Mouse (Mus musculus): ENCODE measurements around the gene Abcd2.
A peak's percentile ranks its signal among the peaks of the same experiment; 100 is the strongest.

Abcd2 gene

DNA sequence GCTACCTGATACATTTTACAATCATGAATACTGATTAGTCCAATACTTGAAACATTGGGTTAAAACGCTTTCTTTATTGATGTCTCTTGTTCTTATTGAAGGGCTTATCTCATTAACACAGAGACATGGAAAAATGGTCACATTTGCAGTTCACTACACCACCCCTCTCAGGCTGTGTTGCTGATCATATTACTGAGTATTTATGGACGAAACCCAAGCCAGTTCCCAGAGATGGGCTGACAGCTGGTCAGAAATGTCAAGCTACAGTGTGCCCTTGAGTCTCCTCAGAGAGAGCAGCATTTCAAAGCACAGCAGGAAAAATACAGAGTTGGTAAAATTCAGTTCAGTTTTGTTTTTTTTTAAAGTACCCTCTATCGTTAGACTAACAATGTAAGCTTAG is 38.3 kb downstream of the Abcd2 start:
- no peak for DNase-seq

DNA sequence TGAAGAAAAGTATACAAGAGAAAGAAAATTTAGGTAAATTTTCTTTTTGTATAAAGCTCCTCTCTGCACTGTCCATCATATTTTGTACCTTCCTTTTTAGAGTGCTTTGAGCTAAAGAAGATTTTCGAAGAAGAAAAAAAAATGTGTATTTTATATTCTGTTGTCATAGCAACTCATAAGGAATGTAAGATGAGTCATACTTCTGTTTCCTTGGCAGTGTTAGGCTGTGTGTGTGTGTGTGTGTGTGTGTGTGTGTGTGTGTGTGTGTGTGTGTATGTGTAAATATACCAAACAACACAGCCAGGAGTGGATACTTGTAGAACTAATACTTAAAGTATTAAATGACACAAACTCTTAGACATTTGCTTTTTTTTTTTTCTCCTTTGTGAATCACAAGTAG is 39.0 kb downstream of the Abcd2 start:
- no peak for DNase-seq

DNA sequence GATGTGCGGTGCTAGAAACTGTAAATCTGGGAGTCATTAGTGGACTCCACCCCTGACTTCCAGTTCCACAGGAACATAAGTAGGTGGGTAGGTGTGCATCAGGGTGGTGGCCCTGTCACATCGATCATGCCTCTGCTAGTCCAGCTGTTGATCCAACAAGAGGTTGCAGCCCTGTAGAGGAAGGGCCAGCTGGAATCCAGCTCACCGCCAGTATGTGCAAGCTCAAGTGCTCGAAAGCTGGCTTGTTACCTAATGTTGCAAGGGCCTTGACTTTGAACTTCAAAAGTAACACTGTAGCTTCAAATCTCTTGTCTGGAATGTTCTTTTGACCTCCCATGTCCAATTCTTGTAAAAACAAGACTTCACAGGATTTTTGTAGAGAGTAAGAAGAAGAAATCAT is 67.0 kb downstream of the Abcd2 start:
- no peak for DNase-seq

DNA sequence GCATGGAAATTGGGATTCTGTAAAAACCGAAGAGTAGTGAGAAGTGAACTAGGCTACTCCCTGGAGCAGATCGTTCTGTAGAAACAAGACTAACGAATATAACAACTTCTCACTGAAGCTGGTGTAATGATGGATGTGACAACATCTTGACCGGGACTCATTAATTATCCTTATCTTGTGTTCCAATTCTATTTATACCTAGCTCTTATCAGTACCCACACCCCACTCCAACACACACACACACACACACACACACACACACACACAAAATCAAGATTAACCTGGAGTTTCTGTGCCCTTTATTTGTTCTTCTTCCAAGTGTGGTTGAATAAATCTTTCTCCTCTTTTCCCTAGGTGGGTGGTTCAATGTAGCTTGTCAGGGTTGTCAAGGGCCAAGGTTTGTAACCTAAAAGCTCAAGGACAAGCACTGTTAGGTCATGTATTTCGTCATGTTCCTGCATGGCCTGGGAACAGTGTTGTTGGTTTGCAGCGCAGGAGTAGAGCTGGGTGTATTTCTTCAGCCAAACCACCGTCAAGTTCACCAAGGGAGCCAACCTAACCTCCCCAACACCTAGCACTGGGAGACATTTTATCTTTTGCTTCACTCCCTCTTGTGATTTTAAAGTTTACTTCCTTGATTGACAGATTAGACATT is 78.9 kb downstream of the Abcd2 start:
- DNase-seq, result no peak

DNA sequence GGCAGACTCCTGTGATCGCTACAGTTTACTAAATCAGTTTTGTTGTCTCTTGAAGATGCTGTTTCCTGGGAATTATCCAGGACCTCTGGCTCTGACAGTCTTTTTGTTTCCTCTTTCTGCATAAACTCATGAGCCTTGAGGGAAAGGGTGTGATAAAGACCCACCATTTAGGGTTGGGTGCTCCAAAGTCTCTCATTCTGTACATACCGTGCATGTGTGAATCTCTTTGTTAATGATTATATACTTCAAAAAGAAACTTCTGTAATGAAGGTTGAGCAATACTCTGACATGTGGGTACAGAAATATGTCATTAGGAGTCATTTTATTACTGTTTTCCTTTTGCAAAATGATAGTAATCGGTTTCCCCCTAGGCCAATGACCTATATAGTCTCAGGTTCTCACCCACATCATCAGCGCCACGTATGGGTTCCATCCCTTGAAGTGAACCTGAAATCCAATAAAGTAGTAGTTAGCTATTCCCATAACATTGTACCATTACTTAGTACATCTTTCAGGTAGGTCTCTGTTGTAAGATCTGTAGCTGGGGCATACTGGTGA is 83.4 kb downstream of the Abcd2 start:
- DNase-seq, result no peak

DNA sequence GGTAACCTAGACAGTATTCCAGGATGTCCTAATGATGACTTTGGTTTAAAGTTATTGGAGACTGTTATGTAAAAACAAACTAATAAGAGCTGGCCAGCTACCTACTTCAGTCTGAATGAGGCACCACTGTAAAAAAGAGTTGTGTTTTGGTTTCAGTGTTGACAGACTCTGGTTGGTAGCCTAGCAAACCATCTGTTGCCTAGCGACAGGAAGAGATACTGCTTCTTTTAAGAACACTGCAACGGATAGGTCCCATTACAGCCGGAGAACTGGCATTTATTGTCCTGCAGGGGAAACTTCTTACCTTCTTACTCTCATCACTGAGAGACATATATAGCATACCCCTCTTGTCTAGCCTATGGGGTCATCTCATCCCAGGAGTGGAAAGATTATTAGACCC is 86.7 kb downstream of the Abcd2 start:
- no peak for DNase-seq

DNA sequence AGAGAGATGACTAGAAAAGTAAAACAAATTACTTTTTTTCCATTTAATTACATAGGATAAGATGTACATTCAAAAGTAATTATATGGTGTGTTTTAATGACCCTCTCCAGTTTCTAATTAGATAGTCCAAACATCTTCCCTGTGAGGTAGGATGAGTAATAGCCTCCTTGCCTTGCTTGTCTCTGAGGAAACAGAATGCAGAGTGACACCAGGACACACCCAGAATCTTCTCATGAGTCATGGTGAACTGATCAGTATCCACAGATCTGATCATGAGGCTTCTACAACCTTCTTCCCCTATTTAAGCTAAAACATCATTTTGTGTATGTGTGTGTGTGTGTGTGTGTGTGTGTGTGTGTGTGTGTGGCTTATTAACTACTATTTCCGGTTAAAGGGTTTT is 87.3 kb downstream of the Abcd2 start:
- no peak for DNase-seq

DNA sequence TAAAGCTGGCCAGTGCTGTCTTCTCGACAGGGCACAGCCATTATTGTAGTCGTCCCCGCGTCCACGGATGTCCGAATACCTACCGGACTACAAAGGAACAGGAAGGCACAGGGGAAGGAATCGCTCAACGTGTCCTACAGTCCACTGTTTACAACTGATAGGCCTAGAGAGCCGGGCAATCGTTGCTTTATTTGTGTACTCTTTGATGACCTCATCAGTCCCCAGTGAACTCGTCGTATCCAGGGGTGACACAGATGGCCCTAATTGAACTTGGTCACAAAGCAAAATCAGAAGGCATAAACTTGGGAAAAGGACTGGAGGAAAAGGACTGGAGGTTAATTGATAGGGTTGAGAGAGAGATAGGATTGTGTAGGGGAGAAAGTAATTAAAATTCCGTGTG is 87.8 kb downstream of the Abcd2 start:
- DNase-seq, result no peak

DNA sequence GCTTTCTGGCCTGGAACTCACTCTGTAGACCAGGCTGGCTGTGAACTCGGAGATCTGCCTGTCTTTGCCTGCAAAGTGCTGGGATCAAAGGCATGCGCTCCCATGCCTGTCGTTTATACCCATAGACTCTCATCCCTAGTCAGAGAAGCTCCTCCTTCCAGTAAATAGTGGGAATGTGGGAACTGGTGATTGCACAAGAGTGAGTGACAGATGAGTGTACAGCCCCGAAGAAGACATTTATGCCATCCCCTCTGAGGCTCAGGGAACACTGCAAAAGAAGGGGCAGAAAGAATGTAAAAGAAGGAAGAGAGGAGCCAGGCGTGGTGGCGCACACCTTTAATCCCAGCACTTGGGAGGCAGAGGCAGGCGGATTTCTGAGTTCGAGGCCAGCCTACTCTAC is 88.3 kb downstream of the Abcd2 start:
- no peak for DNase-seq

DNA sequence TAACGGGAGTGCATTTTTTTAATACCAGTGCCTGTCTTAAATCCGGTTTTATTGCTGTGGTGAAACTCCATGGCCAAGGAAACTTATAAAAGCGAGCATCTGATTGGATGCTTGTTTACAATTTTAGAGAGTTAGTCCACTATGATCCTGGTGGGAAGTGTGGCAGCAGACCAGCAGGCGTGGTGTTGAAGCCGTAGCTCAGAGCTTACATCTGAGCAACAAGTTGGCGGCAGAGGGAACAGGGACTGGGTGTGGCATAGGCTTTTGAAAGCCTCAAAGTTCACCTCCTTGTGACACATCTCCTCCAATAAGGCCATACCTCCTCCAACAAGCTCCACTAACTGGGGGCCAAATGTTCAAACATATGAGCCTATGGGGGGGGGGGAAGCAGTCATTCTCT is 95.0 kb downstream of the Abcd2 start:
- peak in 1 of 2 experiments; percentile 2 for DNase-seq

Measured in lung, postnatal 4 days (tissue).